Mouse (Mus musculus) liver, embryonic 14.5 days (tissue): ENCODE results near the gene Klhdc8b.

Experiments
- CTCF ChIP-seq: IDR thresholded peaks from 2 replicates; pipeline ENCODE4 v1.5.1; 2016; ENCODE audit warnings: antibody characterized with exemption, low read depth, control low read depth
- EP300 ChIP-seq: IDR thresholded peaks from 2 replicates; pipeline ENCODE4 v1.6.1; 2016; ENCODE audit warnings: antibody characterized with exemption, low read depth

GRCm38 (mm10) chr9:108398324-108398723 lies 63.1 kb downstream of the Klhdc8b start:
- TF ChIP-seq CTCF (no peak), EP300 (no peak)
